Mouse (Mus musculus) forebrain, postnatal 0 days (tissue): ENCODE data around the gene Cap2. TPM values are rescaled to one million over a fixed set of nuclear protein-coding genes. Genes with fewer than 3 reads are reported as not detected.

ENCODE experiments used
- ATAC-seq: fragments of 200-750 bp; cut with Nextera tagmentation; 2 replicates; pipeline ENCODE4 v1.8.0; 2017; ENCODE audit warnings: mild to moderate bottlenecking, moderate library complexity
- DNase-seq: peaks from one replicate; pipeline ENCODE4 v3.0.0-alpha.2; 2015
- H3K27ac ChIP-seq: fragments of 300-500 bp; sonication (generic); 2 replicates; pipeline ENCODE4 v1.5.1; 2014; ENCODE audit warnings: low read depth, mild to moderate bottlenecking, antibody characterized with exemption, low read length, moderate library complexity, mixed read lengths
- H3K27me3 ChIP-seq: fragments of 300-500 bp; sonication (generic); 2 replicates; pipeline ENCODE4 v1.6.1; 2014; ENCODE audit warnings: mild to moderate bottlenecking, low read length, mixed read lengths; ENCODE audit not compliant: insufficient read depth
- H3K36me3 ChIP-seq: fragments of 300-500 bp; sonication (generic); 2 replicates; pipeline ENCODE4 v1.6.1; 2014; ENCODE audit warnings: mild to moderate bottlenecking, moderate library complexity; ENCODE audit not compliant: insufficient read depth
- H3K4me1 ChIP-seq: fragments of 300-500 bp; sonication (generic); 2 replicates; pipeline ENCODE4 v1.6.1; 2014; ENCODE audit warnings: antibody characterized with exemption; ENCODE audit not compliant: insufficient read depth
- H3K4me2 ChIP-seq: fragments of 300-500 bp; sonication (generic); 2 replicates; pipeline ENCODE4 v1.6.1; 2014; ENCODE audit warnings: low read depth, mild to moderate bottlenecking, moderate library complexity
- H3K4me3 ChIP-seq: fragments of 300-500 bp; sonication (generic); 2 replicates; pipeline ENCODE4 v1.5.1; 2014; ENCODE audit warnings: low read depth, low read length, mixed read lengths
- H3K9ac ChIP-seq: fragments of 300-500 bp; sonication (generic); 2 replicates; pipeline ENCODE4 v1.6.1; 2014; ENCODE audit warnings: mild to moderate bottlenecking
- H3K9me3 ChIP-seq: fragments of 300-500 bp; sonication (generic); 2 replicates; pipeline ENCODE4 v1.6.1; 2016; ENCODE audit warnings: low read length
- CTCF ChIP-seq: sonication (generic); IDR thresholded peaks from 2 replicates; pipeline ENCODE4 v1.5.1; 2016; ENCODE audit warnings: antibody characterized with exemption, control low read depth, low read depth
- WGBS: fragments of 180-500 bp; shearing (Covaris S2); extraction: QIAGEN DNeasy Blood & Tissue Kit; methylation state at CpG from one replicate; pipeline ENCODE4 v1.1.7; 2014; 5-methylcytosine and 5-hydroxymethylcytosine counted together
- polyA plus RNA-seq: library from polyadenylated mRNA; unstranded; fragments of >200 nt; fragmentation: Nextera tagmentation; extraction: Ambion mirVana; gene quantifications from 2 replicates; pipeline ENCODE4 v1.2.1, GENCODE M21; 2015
- total RNA-seq: library from RNA; depleted of rRNA; stranded (reverse); fragments of >200 nt; gene quantifications from 2 replicates; pipeline ENCODE4 v1.2.3, GENCODE M21; 2014

Cap2 gene
- total and polyA plus RNA-seq, 2 experiments from 2014 or later = 14.6 to 16.5 TPM

- H3K9me3 ChIP-seq = no peaks in the 10 kb centered on the region
- no peak overlapping the region for H3K9ac ChIP-seq
- no peaks in the 10 kb centered on the region for H3K4me1 ChIP-seq
- no peaks in the 10 kb centered on the region for H3K27me3 ChIP-seq
- no peak for DNase-seq
- ATAC-seq = no peak
- H3K27ac ChIP-seq = no peak overlapping the region
- no peak overlapping the region for H3K4me3 ChIP-seq
- TF ChIP-seq CTCF = no peak
- 91% methylated on average over 4 of the region's 4 CpGs for WGBS
- no peak overlapping the region for H3K4me2 ChIP-seq
- H3K36me3 ChIP-seq = peaks cover 23% of the 10 kb centered on the region
Observed at GRCm38 (mm10) chr13:46677721-46678120, 176.1 kb downstream of the Cap2 start.

- H3K4me2 ChIP-seq = no peak overlapping the region
- peaks cover 35% of the 10 kb centered on the region for H3K36me3 ChIP-seq
- no peak overlapping the region for H3K4me3 ChIP-seq
- no peak overlapping the region for H3K27ac ChIP-seq
- no peak for TF ChIP-seq CTCF
- DNase-seq = no peak
- H3K9me3 ChIP-seq = no peaks in the 10 kb centered on the region
- no peaks in the 10 kb centered on the region for H3K4me1 ChIP-seq
- ATAC-seq = no peak
- H3K9ac ChIP-seq = no peak overlapping the region
- WGBS = 50% methylated on average over 2 of the region's 2 CpGs
- H3K27me3 ChIP-seq = no peaks in the 10 kb centered on the region
Observed at GRCm38 (mm10) chr13:46682921-46683320, 181.3 kb downstream of the Cap2 start.

GRCm38 (mm10) chr13:46683370-46683769, 181.7 kb downstream of the Cap2 start:
- no peak for TF ChIP-seq CTCF
- Histone ChIP-seq H3K9ac (no peak overlapping the region), H3K4me3 (no peak overlapping the region), H3K27ac (no peak overlapping the region), H3K36me3 (peaks cover 35% of the 10 kb centered on the region), H3K4me2 (no peak overlapping the region), H3K9me3 (no peaks in the 10 kb centered on the region), H3K27me3 (no peaks in the 10 kb centered on the region), H3K4me1 (no peaks in the 10 kb centered on the region)
- ATAC-seq (no peak), DNase-seq (no peak)
- WGBS = 96% methylated on average over 1 of the region's 1 CpGs

- Histone ChIP-seq H3K27me3 (no peaks in the 10 kb centered on the region), H3K36me3 (peaks cover 31% of the 10 kb centered on the region), H3K9ac (no peak overlapping the region), H3K4me2 (no peak overlapping the region), H3K4me3 (no peak overlapping the region), H3K4me1 (no peaks in the 10 kb centered on the region), H3K27ac (no peak overlapping the region), H3K9me3 (no peaks in the 10 kb centered on the region)
- no peak for ATAC-seq
- DNase-seq = no peak
- WGBS = 92% methylated on average over 4 of the region's 4 CpGs
- TF ChIP-seq CTCF = no peak
Observed at GRCm38 (mm10) chr13:46690559-46691241, 189.1 kb downstream of the Cap2 start.

- H3K27me3 ChIP-seq = no peaks in the 10 kb centered on the region
- no peak for DNase-seq
Observed at GRCm38 (mm10) chr13:46695296-46695908, 193.8 kb downstream of the Cap2 start.

GRCm38 (mm10) chr13:46695932-46696331, 194.3 kb downstream of the Cap2 start:
- Histone ChIP-seq H3K36me3 (peaks cover 24% of the 10 kb centered on the region), H3K4me3 (no peak overlapping the region), H3K9ac (no peak overlapping the region), H3K27ac (no peak overlapping the region), H3K4me2 (no peak overlapping the region), H3K9me3 (no peaks in the 10 kb centered on the region), H3K27me3 (no peaks in the 10 kb centered on the region), H3K4me1 (no peaks in the 10 kb centered on the region)
- 90% methylated on average over 1 of the region's 1 CpGs for WGBS
- no peak for ATAC-seq
- no peak for DNase-seq
- TF ChIP-seq CTCF = no peak

More at GRCm38 (mm10) chr13:46695296-46695908, 193.8 kb downstream of the Cap2 start:
- Histone ChIP-seq H3K4me2 (no peak overlapping the region), H3K9ac (no peak overlapping the region), H3K27ac (no peak overlapping the region), H3K4me3 (no peak overlapping the region), H3K4me1 (no peaks in the 10 kb centered on the region), H3K36me3 (peaks cover 29% of the 10 kb centered on the region), H3K9me3 (no peaks in the 10 kb centered on the region)
- no peak for ATAC-seq
- TF ChIP-seq CTCF = no peak
- WGBS = 34% methylated on average over 1 of the region's 1 CpGs

GRCm38 (mm10) chr13:46696788-46697187, 195.1 kb downstream of the Cap2 start:
- no peaks in the 10 kb centered on the region for H3K27me3 ChIP-seq
- no peak overlapping the region for H3K27ac ChIP-seq
- DNase-seq (no peak), ATAC-seq (no peak)
- H3K4me1 ChIP-seq = no peaks in the 10 kb centered on the region
- TF ChIP-seq CTCF = no peak
- WGBS = 98% methylated on average over 2 of the region's 2 CpGs
- no peak overlapping the region for H3K4me3 ChIP-seq
- no peaks in the 10 kb centered on the region for H3K9me3 ChIP-seq
- peaks cover 22% of the 10 kb centered on the region for H3K36me3 ChIP-seq
- H3K4me2 ChIP-seq = no peak overlapping the region
- H3K9ac ChIP-seq = no peak overlapping the region
